Mouse (Mus musculus): ENCODE data around the gene Anxa7. TPM values are rescaled to one million over a fixed set of nuclear protein-coding genes. Genes with fewer than 3 reads are reported as not detected.

Anxa7 gene
- 10 to 100 TPM; 49.5 to 57.1 TPM for total RNA-seq (2021)

- peak; percentile 75 for DNase-seq
Observed at GRCm38 (mm10) chr14:20479291-20480194, at the start of gene Anxa7. Gene Anxa7 (minus strand): TSS chr14:20480133.

DNA sequence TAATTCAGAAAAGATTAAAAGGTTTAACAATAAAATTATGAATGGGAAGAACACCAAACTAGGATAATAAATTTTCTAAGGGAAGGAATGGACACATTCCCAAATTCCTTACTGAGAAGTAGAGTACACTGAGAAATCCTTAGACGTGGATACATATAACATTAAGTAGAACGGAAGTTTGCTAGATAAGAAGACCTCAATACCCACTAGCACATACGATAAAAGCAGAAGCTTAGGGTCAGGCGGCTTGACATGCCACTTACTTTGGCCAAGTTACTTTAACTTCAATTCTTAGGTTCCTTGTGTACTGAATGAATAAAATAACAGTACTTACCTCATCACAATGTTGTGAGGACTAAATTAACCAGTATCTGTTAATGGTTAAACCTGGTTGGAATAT, 49.7 kb upstream of the Anxa7 start:
- DNase-seq = no peak

- DNase-seq = no peak
Observed at GRCm38 (mm10) chr14:20520179-20520578, 40.2 kb upstream of the Anxa7 start.

DNA sequence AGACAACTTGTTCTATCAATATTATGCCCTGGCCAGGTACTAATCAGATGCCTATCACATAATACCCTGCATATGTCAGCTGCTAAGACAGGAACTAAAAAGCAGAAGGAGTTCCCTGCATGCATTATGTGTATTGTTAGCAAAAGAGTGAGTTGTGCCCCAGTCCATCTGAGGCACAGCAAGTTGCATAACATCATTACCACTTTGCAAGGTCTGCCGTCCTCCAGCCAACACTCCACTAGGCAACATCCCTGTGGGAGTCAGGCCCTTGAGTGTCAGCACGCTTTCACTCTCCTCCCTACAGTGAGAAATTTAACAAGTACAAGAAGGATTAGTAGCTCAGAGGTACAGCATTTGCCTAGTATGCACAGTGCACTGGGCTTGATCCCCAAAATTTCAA, 28.5 kb upstream of the Anxa7 start:
- no peak for DNase-seq

DNA sequence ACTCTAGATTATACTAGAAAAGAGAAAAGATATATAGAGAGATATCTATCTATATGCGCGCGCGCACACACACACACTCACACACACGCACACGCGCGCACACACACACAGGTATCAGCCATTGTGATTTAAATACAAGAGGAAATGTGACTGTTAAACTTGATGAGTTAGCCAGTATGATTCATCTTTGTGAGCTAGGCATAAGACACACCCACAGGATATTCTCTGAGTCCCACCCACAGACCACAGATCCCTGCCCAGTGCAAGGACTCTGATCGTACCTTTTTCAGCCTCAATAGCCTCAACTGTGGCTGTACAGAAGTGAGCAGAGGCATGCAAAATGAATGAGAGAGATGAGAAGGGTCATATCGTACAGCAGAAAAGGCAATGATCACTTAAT, 23.0 kb upstream of the Anxa7 start:
- DNase-seq = no peak

GRCm38 (mm10) chr14:20499982-20500381, 20.0 kb upstream of the Anxa7 start:
- no peak for DNase-seq

- no peak for DNase-seq
Observed at GRCm38 (mm10) chr14:20496603-20497002, 16.7 kb upstream of the Anxa7 start, which contains the start of gene Mss51. Gene Mss51 (minus strand): TSS chr14:20496901.

DNA sequence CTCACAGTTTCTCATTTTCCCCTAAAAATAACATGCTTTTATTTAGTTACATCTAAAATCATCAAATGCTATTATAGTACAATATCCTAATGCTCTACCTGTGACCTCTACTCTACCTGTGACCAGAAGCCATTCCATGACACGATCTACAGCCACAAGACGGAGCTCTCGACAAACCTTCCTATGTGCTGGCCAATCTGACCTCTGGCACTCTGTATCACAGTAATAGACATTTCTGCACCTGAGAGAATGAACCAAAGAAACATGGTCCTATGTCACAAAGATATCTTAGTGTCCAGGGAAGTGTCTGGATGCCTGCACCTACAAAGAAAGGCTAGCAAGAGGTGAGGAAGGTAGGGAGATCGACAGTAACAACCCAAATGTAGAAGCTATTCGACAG, 6.1 kb upstream of the Anxa7 start:
- DNase-seq = no peak

DNA sequence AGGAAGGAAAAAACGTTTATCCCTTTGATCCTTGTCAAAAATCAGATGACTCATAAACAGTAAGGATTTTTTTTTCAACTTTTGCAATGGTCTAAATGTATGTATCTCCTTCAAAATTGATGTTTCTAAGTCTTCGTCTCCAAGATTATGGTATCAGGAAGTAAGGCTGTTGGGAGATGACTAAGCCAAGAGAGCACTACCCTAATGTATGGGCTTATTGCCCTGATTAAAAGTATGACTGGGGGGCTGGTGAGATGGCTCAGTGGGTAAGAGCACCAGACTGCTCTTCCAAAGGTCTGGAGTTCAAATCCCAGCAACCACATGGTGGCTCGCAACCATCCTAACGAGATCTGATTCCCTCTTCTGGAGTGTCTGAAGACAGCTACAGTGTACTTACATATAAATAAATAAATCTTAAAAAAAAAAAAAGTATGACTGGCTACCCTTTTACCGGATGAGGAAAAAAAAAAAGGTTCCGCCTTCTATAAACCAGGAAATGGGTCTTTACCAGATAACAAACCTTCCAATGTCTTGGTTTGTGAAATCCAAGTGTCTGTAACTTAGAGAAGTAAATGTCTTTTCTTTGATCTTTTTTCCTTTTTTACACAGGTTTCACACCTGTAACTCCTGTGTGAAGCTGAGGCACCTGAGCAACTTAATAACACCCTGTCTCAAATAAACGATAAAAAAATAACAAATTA, 2.3 kb upstream of the Anxa7 start:
- DNase-seq = no peak

GRCm38 (mm10) chr14:20481211-20481610, 1.3 kb upstream of the Anxa7 start:
- peak; percentile 16 for DNase-seq

DNA sequence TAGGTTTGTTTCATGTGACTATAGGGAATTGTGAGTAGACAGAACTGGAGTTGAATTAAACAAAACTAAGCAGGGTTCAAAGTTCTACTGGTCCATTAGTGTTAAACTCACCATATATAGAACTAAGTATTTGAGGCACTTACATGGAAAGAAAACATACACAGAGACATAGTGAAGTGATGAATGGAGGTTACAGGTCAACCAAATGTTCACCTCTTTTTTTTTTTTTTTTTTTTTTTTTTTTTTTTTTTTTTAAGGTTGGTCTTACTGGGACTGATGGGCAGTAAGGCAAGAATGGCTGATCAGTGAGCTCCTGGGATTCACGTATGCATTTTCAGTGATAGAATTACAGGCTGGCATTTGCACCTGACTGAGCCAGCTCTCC, 254 bp upstream of the Anxa7 start:
- DNase-seq = no peak

GRCm38 (mm10) chr14:20478801-20479200, 1.1 kb downstream of the Anxa7 start:
- peak; percentile 55 for DNase-seq

DNA sequence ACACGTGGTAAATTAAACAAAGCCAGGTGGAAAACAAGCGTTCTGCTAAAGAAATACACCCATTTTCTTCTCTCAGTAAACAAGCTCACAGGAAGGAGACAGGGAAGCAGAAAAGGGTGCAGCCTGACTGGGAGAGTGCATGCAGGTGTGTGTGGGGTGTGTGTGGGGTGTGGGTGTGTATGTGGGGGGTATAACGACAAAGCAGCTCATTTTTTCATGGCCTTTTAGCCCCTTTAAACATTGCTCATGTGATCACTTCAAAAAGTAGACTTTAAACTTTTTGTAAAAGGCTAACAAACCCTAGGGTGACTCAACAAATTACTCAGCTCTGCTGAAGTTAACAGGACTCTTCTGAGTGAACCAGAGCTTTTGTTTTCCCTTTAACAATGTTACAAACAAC, 1.5 kb downstream of the Anxa7 start:
- no peak for DNase-seq

DNA sequence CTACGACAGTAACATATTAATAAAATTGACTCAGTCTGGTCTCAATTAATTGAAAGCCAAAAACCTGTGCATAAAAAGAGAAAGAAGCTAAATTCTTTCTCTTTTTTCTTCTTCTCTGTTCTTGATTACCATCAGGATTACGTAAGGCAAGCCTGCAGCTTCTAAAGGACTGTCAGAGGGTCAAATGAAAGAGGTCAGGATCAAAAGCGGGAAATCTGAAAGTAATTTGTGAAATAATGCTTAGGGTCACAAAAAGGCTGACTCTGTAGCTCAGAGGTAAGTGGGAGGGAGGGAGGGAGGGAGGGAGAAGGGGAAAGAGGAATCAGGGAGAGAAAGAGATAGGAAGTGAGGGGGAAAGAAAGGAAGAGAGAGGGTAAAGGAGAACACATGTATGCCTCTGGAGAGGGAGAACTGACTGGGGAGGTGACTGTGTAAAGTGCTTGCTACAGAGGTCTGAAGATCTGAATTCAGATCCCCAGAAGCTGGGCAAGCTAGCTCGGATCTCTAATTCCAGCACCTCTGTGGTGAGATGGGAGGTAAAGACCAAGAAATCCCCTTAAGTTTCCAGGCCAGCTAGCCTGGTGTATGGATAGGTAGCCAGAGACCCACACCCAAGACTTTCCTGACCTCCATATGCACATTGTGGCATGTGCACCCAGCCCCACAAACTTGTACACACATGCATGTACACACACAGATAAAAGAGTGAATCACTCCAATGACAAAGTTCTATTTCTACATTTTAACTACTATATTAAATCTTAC, 2.5 kb downstream of the Anxa7 start:
- DNase-seq = no peak

- no peak for DNase-seq
Observed at GRCm38 (mm10) chr14:20460216-20460615, 19.7 kb downstream of the Anxa7 start.

DNA sequence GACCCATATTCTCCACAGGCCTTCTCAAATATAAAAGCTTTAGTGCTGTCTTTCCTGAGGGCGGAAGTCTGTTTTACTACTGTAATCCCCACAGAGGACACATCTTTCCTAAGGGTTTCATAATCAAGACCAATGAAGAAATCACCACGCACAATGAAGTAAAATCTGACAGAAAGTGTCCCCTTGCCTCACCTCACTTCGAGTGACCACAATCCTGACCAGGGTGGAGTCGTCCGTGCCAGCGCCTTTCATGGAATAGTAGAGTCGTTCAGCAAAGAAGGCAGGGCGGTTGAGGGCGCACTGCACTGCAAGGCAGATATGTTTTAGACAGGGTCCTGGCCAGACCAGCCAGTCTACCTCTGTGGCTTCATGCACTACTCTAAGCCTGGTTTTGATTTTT, 21.6 kb downstream of the Anxa7 start:
- no peak for DNase-seq

DNA sequence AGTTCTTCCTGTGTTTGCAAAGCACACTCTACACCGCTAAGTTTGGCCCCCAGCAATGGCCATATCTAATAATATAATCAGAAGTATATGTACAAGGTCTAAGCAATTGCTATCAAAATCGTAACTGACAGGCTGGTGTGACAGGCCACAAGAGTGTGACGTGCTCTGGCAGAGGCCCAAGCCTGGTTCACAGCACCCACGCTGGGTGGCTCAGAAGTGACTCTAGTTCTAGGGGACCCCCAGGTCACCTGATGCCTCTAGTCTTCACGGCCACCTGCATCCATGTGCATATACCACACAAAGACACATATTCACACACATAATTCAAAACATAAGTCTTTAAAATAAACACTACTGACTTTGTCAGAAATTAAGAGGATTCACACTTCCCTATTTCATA, 27.0 kb downstream of the Anxa7 start:
- DNase-seq = no peak

DNA sequence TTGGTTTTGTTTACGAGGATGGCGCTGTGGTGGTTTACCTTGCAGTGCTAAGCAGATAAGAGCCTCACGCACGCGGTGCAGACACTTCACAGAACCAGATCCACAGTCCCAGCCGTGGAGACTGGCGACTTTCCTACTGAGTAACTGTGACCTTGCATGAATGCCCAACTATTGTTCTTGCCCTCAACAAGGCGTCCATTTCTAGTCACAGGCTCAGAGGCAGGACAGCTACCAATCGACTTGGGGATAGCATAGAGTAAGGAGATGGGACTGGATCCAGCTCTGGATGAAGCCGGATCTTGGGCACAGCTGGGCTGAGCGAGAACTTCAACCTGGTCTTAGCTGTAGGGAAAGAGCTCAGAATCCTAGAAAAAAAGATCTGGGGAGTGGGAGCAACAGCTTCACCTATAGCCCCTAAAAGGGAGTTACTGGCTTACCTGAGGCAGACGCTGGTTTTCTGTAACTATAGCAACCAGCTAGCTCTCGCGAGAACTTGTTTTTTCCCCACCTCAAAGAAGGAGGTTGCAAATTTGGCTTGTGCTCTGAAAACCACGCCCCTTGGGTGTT, 28.1 kb downstream of the Anxa7 start, which contains the start of gene Cfap70:
TSS of gene Cfap70 (minus strand) at position 462 of the 567 bp plus-strand sequence.
- peak; percentile 70 for DNase-seq

GRCm38 (mm10) chr14:20451302-20451701, 28.6 kb downstream of the Anxa7 start:
- DNase-seq = no peak

GRCm38 (mm10) chr14:20447209-20447608, 32.7 kb downstream of the Anxa7 start:
- DNase-seq = no peak

DNA sequence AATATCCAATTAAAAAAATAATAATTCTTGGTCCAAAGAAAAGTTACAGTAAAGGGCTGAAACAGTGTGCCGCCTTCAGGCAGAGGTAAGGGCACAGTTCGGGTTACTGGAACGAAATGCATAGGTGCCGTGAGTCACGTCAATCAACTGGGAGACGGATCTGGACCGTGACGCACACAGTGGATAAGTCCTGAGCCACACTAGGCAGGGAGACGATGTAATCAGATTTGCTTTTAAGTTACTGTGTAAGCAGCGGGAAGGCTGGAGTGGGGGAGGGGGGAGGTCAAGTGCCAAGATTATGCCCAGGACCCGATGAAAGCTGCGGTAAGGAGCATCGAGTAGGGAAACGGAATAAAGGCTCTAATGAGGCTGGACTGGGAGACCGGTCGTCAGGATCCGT, 37.7 kb downstream of the Anxa7 start:
- no peak for DNase-seq

DNA sequence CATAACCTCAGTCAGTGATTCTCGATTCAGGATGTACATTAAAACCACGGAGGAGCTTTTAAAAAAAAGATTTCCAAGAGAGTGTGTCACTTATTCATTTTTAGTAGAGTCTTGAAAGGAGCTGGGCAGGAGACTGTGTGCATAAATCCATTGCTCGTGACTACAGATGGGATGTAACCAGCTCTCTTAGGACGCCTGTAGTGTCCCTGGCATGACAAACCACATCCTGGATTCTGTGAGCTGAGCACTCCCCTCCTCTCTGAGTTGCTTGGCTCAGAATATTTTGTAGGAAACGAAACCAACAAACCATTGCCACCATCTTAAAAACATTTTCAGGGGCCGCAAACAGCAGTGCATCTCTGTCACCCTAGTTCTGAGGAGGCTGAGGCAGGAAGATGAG, 43.0 kb downstream of the Anxa7 start:
- no peak for DNase-seq

GRCm38 (mm10) chr14:20432420-20432819, 47.5 kb downstream of the Anxa7 start:
- no peak for DNase-seq
